Mouse (Mus musculus) activated CD4-positive, CD25-positive, alpha-beta regulatory T cell, adult 4 months (primary cell): ENCODE measurements around the gene Pacs1. TPM values are rescaled to one million over a fixed set of nuclear protein-coding genes. Genes with fewer than 3 reads are reported as not detected.
A peak's percentile ranks its signal among the peaks of the same experiment; 100 is the strongest.

Experiments used
- ATAC-seq: one replicate; pipeline ENCODE4 v1.8.0; 2017
- polyA plus RNA-seq, 2 experiments: library from polyadenylated mRNA; unstranded; fragments of 100-300 nt; shearing (Covaris generic); gene quantifications; one replicate each; pipeline ENCODE4 v1.2.1; 2017

The Pacs1 gene
- polyA plus RNA-seq = 10 to 100 TPM; 15.7 to 16.3 TPM

DNA sequence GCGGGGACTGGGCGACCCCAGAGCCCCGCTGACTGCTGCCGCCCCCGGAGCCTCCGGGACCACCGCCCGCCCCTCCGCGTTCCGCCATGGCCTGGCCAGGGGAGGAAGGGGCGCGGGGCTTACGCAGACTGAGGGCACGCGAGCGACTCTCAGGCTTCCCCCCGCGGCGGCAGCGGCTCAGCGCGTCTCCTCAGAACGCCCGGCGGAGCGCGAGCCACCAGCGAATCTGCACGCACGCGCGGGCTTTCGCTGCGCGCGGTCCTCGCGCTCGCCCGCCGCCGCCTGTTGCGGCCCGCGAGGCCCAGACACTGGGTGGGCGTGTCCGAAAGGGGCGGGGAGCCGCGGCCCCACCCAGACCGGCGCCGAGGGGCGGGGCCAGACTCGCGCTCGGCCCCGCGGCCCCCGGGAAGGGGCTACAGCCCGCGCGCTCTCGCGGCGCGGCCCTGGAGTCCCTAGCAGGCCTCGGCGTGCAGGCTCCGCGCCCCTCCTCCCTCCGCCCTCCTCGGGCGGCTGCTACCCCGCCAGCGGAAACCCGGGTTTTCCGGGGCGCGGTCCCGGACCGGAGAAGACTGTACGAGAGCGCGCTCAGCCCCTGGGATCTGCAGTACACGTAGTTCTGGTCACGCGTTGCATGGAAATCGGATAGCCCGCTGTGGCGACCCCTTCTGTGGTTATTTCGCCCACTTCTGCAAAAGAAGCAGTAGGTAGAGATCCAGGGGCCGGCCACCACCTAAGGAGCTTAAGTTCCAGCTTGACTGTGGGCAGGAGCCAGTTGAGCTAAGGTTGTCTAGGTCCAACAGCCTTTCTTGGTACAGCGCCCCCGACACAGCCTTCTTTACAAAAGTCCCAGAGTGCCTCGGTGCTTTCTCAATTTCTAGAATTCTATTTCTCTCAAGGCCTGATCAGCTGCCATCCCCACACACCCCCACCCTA, at the start of gene Pacs1:
Gene Pacs1, minus strand, starts transcription at position 319 of the 933 bp plus-strand sequence.
- peak; percentile 85 for ATAC-seq

- ATAC-seq = no peak
These were observed 40.3 kb upstream of the Pacs1 start for GRCm38 (mm10) chr19:5313189-5313588.

DNA sequence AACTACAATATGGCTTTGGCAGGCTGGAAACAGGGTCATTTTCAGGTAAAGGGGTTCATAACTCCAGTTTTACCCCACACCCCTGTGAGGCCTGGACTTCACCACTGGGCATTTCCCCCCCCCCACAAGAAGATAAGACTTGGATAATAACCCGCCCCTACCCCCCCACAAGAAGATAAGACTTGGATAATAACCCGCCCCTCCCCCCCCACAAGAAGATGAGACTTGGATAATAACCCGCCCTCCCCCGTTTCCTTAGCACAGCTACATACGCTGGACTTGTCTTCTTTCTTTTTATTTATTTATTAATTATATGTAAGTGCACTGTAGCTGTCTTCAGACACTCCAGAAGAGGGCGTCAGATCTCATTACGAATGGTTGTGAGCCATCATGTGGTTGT, 36.1 kb upstream of the Pacs1 start:
- no peak for ATAC-seq

DNA sequence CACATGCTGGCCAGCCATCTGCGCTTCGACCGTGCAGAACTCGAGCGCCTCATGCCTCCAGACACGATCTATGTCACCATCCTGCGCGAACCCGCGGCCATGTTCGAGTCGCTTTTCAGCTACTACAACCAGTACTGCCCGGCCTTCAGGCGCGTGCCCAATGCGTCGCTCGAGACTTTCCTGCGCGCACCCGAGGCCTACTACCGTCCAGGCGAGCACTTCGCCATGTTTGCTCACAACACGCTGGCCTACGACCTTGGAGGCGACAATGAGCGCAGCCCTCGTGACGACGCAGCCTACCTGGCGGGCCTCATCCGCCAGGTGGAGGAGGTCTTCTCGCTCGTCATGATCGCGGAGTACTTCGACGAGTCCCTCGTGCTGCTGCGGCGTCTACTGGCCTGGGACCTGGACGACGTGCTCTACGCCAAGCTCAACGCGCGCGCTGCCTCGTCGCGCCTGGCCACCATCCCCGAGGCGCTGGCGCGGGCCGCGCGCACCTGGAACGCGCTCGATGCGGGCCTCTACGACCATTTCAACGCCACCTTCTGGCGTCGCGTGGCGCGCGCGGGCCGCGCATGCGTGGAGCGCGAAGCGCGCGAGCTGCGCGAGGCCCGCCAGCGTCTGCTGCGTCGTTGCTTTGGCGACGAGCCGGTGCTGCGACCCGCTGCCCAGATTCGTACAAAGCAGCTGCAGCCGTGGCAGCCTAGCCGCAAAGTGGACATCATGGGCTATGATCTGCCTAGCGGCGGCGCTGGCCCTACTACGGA, 34.2 kb upstream of the Pacs1 start:
- no peak for ATAC-seq

DNA sequence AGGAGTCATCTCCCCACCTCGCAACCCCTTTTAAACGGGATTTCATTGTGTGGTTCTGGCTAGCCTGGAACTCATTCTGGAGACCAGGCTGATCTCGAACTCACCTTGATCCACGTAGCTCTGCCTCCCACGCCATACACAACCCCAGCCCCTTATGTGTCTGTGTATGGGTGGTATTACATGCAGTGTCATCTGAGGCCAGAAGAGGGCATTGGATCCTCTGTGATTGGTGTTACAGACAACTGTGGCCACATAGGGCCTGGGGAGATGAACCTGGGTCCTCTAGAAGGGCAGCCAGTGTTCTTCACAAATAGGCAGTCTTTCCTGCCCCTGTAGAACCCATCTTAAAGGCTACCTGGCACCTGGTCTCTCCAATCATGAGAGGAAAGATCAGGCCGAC, 33.4 kb upstream of the Pacs1 start:
- no peak for ATAC-seq

DNA sequence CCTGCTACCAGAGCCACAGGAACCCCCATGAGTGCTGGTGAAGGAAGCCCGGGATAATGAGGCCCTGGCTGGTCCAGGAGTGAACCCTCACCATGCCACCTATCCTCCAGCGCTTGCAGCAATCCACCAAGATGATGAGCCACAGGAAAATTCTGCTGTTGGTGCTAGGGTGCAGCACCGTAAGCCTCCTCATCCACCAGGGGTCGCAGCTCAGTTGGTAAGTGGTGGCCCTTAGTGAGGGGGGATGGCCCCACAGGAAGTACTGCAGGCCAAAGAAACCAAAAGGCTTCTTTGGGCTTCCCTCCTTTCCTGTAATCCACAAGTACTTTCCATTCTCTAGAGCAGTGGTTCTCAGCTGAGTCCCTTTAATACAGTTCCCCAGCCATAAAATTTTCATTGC, 29.5 kb upstream of the Pacs1 start:
- ATAC-seq = peak; percentile 65

- ATAC-seq = no peak
These were observed 27.7 kb upstream of the Pacs1 start for GRCm38 (mm10) chr19:5300588-5300987.

DNA sequence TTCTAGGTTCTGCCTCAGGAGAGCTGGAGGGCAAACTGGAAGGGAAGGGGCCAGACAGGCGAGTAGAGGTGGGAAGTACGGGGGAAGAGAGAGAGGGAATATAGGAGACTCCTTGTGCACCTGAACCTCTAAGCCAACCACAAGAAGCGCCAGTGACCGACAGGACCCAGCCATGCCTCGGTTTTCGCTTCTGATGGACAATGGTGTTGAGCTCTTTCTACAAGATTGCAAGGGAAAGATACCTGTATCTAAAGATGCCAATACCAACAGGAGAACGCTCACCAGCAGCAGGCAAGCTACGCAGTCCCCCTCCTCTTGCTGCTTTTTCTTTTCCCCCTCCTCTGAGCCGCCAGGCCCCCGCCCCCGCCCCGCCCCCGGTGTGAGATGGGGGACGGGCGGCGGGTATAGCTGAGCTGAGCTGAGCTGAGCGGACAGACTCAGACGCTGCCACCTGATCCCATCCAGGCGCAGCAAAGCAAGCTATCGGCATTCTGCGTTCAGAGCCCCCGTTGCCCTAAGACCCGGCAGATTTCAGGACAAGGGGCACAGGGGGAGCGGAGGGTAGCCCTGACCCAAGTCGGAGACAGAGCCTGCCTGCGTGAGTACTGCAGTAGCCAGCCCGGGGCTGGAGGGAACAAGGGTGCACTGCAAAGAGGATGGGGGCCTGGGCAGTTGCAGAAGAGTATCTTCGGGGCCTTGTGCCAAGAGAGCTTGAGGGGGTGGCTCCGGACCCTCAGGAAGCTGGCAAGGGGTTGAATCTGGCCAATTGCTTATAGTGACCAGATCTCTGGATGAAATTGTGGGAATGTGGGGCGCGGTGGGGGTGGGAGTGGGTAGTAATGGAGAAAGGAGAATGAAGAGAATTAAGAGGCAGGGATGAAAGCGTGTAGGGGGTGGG, 25.2 kb upstream of the Pacs1 start, which contains the start of gene Gal3st3:
Gene Gal3st3, plus strand, starts transcription at position 429 of the 898 bp plus-strand sequence.
- ATAC-seq = no peak

DNA sequence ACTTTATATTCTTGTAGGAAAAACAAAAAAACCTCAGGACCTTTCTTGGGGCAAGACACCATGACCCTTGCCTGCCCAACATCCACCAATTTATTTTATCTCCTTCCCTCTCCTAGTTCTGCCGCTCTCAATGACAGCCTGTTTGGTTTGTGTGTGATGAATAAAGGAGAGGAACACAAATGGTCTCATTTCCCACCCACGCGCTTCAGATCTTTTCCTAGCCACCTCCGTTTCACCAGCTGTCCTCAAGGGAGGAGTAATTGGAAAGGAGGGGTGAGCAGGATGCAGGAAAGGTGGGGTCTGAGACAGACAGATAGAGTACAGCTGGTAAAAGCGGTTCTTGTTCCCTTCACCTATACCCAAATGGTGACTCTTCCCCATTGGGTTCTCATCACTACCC, 23.7 kb upstream of the Pacs1 start:
- no peak for ATAC-seq

- peak; percentile 3 for ATAC-seq
These were observed 22.8 kb upstream of the Pacs1 start for GRCm38 (mm10) chr19:5295736-5296075.

GRCm38 (mm10) chr19:5294972-5295735, 22.2 kb upstream of the Pacs1 start, which contains the start of gene Sf3b2:
Gene Sf3b2 (minus strand): TSS chr19:5295455.
- ATAC-seq = peak; percentile 97

- no peak for ATAC-seq
These were observed 5.5 kb upstream of the Pacs1 start for GRCm38 (mm10) chr19:5278381-5278780.

GRCm38 (mm10) chr19:5277140-5277539, 4.2 kb upstream of the Pacs1 start:
- no peak for ATAC-seq

GRCm38 (mm10) chr19:5276531-5276930, 3.6 kb upstream of the Pacs1 start:
- ATAC-seq = no peak

DNA sequence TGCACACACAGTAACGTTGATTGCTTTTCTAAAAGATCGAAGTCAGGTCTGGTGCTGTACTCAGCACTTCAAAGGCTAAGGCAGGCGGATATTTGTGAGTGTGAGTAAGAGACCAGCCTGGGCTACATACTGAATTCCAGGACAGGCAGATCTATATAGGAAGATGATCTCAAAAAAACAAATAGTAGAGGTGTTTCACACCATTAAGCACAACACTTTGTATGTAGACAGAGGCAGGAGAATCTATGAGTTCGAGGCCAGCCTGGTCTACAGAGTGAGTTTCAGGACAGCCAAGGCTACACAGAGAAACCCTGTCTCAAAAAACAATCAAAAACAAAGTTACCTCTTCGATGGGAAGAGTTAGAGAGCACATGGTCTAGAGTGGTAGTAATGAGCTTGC, 2.8 kb upstream of the Pacs1 start:
- ATAC-seq = no peak

GRCm38 (mm10) chr19:5274641-5275040, 1.7 kb upstream of the Pacs1 start:
- ATAC-seq = no peak

- ATAC-seq = no peak
These were observed 997 bp upstream of the Pacs1 start for GRCm38 (mm10) chr19:5273916-5274315.

GRCm38 (mm10) chr19:5272326-5272795, 558 bp downstream of the Pacs1 start:
- no peak for ATAC-seq

- no peak for ATAC-seq
These were observed 1.5 kb downstream of the Pacs1 start for GRCm38 (mm10) chr19:5271430-5271829.

- ATAC-seq = no peak
These were observed 3.5 kb downstream of the Pacs1 start for GRCm38 (mm10) chr19:5269392-5269791.

DNA sequence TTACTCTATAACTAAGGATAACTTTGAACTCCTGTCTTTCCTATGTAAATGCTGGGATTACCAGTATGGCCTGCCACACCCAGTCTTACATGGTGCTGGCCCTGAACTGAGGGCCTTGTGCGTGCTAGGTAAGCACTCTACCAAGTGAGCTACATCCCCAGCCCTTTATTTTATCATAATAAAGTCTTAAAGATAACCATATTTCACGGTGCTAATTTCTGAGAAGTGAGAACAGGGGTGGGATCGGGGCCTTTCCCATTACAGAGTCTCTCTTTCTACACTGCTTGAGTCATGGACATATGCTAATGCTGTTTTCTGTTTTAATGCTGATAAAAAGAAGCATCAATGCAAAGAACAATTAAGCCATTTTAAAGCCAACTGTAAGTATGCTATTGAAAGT, 4.0 kb downstream of the Pacs1 start:
- no peak for ATAC-seq

GRCm38 (mm10) chr19:5268017-5268416, 4.9 kb downstream of the Pacs1 start:
- ATAC-seq = no peak
